Mouse (Mus musculus): ENCODE measurements around the gene Phkg1. TPM values are rescaled to one million over a fixed set of nuclear protein-coding genes. Genes with fewer than 3 reads are reported as not detected.
"Not testable (repeated sequence)": the region's sequence is repeated elsewhere in the genome, so short reads cannot be mapped to it uniquely, and the experiment has no call there.

The Phkg1 gene
- polyA plus RNA-seq, 1 experiment from 2014 or later: 4.4 TPM

DNA sequence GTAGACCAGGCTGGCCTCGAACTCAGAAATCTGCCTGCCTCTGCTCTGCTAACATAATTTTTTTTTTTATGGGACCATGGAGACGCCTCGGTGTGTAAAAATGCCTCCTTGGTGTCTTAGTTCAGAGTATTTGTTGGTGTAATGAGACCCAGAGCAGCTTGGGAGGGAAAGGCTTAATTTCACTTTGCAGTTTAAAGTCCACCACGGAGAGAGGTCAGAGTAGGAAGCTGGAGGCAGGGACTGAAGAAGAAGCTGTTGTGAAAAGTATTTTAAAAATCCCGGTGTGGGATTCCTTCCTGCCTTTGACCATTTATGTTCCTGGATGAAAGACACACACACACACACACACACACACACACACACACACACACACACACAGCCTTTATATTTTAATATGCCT lies 27.6 kb upstream of the Phkg1 start:
- ChIA-PET POLR2A (interaction anchor here (0.7 kb wide), 1 partner anchor 247 kb away, joined by 3 read pairs; no protein-coding TSS in a partner anchor), CTCF (interaction anchor here (1.2 to 2.3 kb wide), 2 partner anchors 14 to 70 kb away, joined by 3 to 8 read pairs; no protein-coding TSS in a partner anchor)
- DNase-seq (ENCODE audit: low read depth, low spot score): no peak
- no peak for ATAC-seq
- no peak for TF ChIP-seq CTCF (IDR thresholded peaks at IDR 0.05)
- no peaks in the 10 kb centered on the region for H3K27me3 ChIP-seq
- in situ Hi-C loops (cut with MboI; ENCODE audit: low pct_unique_long_range_greater_than_20kb): no loop called here

DNA sequence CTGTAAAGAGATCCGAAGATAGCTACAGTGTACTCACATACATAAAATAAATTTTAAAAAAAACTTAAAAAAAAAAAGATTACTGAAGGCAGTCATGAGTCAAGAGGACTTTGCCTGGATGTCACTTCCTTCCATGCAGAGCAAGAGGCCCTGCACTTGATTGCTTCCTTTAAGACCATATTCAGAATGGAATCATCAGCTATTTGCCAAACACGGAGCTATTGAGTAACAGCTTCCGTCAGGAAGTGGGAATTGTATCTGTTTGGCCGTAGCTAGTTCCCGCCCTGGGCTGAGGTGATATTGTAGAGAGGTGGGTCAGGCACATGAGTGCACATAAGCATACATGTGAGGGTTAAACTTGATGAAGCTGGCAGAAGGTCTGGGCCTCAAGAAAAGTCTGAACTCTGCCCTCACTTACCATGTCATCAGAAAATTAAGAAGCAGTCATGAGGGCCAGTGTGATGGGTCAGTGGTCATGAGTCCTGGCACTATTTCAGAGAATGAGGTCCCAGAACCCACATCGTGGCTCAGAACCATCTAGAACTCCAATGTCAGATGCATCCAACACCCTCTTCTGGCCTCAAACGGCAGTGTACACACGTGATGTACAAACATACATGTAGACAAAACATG lies 26.6 kb upstream of the Phkg1 start:
- H3K27me3 ChIP-seq: no peaks in the 10 kb centered on the region
- ChIA-PET CTCF (interaction anchor here (0.8 to 1.1 kb wide), 2 partner anchors 11 to 73 kb away, joined by 3 to 4 read pairs; no protein-coding TSS in a partner anchor), POLR2A (no interaction called here)
- TF ChIP-seq CTCF (IDR thresholded peaks at IDR 0.05): no peak
- in situ Hi-C loops (cut with MboI; ENCODE audit: low pct_unique_long_range_greater_than_20kb): no loop called here
- ATAC-seq (no peak), DNase-seq (ENCODE audit: low read depth, low spot score) (no peak)

DNA sequence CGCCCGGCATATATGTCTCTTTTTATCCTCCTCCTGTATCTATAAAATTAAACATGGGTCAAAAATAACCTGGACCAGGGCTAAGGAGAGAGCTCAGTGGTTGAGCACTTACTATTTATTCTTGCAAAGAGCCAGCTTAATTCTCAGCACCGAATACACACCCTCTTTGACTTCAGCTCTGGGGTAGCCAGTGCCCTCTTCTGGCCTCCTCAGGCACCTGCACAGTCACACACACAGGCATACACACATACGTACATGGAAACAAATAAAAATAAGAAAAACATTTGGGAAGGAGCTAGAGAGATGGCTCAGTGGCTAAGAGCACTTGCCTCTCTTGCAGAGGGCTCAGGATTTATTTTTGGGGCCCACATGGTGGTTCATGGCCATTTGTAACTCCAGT lies 23.6 kb upstream of the Phkg1 start:
- peak; percentile 23 for TF ChIP-seq CTCF (IDR thresholded peaks at IDR 0.05)
- in situ Hi-C loops (cut with MboI; ENCODE audit: low pct_unique_long_range_greater_than_20kb): no loop called here
- DNase-seq (ENCODE audit: low read depth, low spot score): no peak
- no peak for ATAC-seq
- ChIA-PET POLR2A (interaction anchor here (0.6 kb wide), 1 partner anchor 12 kb away, joined by 5 read pairs; no protein-coding TSS in a partner anchor), CTCF (interaction anchor here (0.7 to 1.5 kb wide), 3 partner anchors 14 to 26 kb away, joined by 3 to 5 read pairs (median 4); partner anchors contain the start of gene Nupr1l)
- no peaks in the 10 kb centered on the region for H3K27me3 ChIP-seq

GRCm38 (mm10) chr5:129919320-129919719 lies 21.0 kb upstream of the Phkg1 start:
- CTCF ChIA-PET: no interaction called here
- POLR2A ChIA-PET: no interaction called here
- no peak for DNase-seq (ENCODE audit: low read depth, low spot score)
- TF ChIP-seq CTCF (IDR thresholded peaks at IDR 0.05): no peak
- in situ Hi-C loops (cut with MboI; ENCODE audit: low pct_unique_long_range_greater_than_20kb): no loop called here
- no peak for ATAC-seq
- H3K27me3 ChIP-seq: no peaks in the 10 kb centered on the region

DNA sequence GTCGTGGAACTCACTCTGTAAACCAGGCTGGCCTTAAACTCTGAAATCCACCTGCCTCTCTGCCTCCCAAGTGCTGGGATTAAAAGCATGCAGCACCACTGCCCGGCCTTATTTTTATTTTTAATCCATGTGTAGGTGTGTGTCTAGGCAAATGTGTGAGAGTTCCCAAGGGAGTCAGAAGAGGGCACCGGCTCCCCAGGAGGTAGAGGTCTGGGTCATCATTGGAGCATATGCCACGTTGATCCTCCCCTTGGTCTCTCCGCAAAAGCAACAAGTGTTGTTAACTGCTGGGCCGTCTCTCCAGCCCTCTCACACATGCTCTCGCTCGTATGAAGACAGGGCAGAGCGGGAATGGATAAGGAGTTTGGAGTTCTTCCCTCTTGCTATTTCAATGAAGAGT lies 20.4 kb upstream of the Phkg1 start:
- in situ Hi-C loops (cut with MboI; ENCODE audit: low pct_unique_long_range_greater_than_20kb): no loop called here
- TF ChIP-seq CTCF (IDR thresholded peaks at IDR 0.05): no peak
- ChIA-PET POLR2A (no interaction called here), CTCF (no interaction called here)
- DNase-seq (ENCODE audit: low read depth, low spot score) (no peak), ATAC-seq (no peak)
- H3K27me3 ChIP-seq: no peaks in the 10 kb centered on the region

- no peak for TF ChIP-seq CTCF (IDR thresholded peaks at IDR 0.05)
- CTCF ChIA-PET: no interaction called here
- POLR2A ChIA-PET: no interaction called here
- H3K27me3 ChIP-seq: no peaks in the 10 kb centered on the region
- in situ Hi-C loops (cut with MboI; ENCODE audit: low pct_unique_long_range_greater_than_20kb): no loop called here
- ATAC-seq: no peak
- no peak for DNase-seq (ENCODE audit: low read depth, low spot score)
Observed at GRCm38 (mm10) chr5:129918065-129918651, 19.8 kb upstream of the Phkg1 start.

- H3K27me3 ChIP-seq; DNase-seq (ENCODE audit: low read depth, low spot score); ATAC-seq; POLR2A ChIA-PET; in situ Hi-C loops (cut with MboI; ENCODE audit: low pct_unique_long_range_greater_than_20kb); CTCF ChIA-PET: not testable (repeated sequence)
Observed at GRCm38 (mm10) chr5:129915491-129915890, 17.1 kb upstream of the Phkg1 start.

GRCm38 (mm10) chr5:129914024-129914423 lies 15.7 kb upstream of the Phkg1 start:
- no peaks in the 10 kb centered on the region for H3K27me3 ChIP-seq
- POLR2A ChIA-PET: interaction anchor here (0.6 to 0.7 kb wide), 2 partner anchors 26 to 49 kb away, joined by 4 to 5 read pairs; no protein-coding TSS in a partner anchor

DNA sequence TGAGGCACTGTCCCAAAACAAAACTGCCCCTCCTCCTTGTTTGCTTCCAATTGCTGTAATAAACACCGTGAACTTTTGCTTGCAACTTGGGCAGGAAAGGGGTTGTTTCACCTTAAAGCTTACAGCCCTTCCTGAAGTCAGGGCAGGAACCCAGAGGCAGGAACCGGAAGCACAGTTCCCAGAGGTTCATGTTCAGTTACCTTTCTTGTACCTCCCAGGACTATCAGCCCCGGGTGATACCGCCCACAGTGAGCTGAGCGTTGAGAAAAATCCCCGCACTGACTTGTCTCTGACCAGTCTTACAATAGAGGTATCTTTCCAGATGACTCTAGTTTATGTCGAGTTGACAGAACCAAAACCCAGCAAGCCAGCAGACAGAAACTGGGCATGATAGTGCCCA lies 11.2 kb upstream of the Phkg1 start:
- H3K27me3 ChIP-seq: no peaks in the 10 kb centered on the region
- CTCF ChIA-PET: interaction anchor here (1.1 kb wide), 1 partner anchor 11 kb away, joined by 3 read pairs; the partner anchor contains the start of gene Phkg1
- DNase-seq (ENCODE audit: low read depth, low spot score) (no peak), ATAC-seq (no peak)
- in situ Hi-C loops (cut with MboI; ENCODE audit: low pct_unique_long_range_greater_than_20kb): no loop called here
- no peak for TF ChIP-seq CTCF (IDR thresholded peaks at IDR 0.05)
- POLR2A ChIA-PET: interaction anchor here (0.6 to 1.3 kb wide), 3 partner anchors 12 to 62 kb away, joined by 3 to 5 read pairs (median 4); no protein-coding TSS in a partner anchor

More at GRCm38 (mm10) chr5:129914024-129914423, 15.7 kb upstream of the Phkg1 start:
- DNase-seq (ENCODE audit: low read depth, low spot score) (no peak), ATAC-seq (peak; percentile 54)
- TF ChIP-seq CTCF (IDR thresholded peaks at IDR 0.05): peak; percentile 73
- in situ Hi-C loops (cut with MboI; ENCODE audit: low pct_unique_long_range_greater_than_20kb): no loop called here
- CTCF ChIA-PET: interaction anchor here (1.1 kb wide), 1 partner anchor 11 kb away, joined by 4 read pairs; no protein-coding TSS in a partner anchor

DNA sequence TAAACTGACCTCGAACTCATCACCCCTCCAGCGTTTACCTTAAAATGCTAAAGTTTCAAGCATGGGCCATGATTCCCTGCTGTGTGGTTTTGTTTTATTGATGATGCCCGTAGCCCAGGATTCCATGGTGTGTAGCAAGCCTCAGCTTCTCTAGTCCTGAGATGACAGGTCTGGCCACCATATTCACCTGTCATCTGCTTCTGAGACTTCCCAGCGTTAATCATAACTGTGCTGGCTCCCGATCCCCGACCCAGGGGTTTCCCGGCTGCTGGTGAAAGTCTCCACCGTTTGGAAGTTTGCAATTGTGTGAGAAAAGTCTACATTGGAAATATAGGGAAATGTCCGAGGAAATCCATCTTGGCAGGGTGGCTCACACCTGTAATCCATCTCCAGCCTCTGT lies 10.8 kb upstream of the Phkg1 start:
- ChIA-PET POLR2A (interaction anchor here (0.5 to 1.3 kb wide), 4 partner anchors 10 to 99 kb away, joined by 3 to 4 read pairs (median 3); no protein-coding TSS in a partner anchor), CTCF (interaction anchor here (1.1 to 1.5 kb wide), 2 partner anchors 11 to 32 kb away, joined by 3 to 7 read pairs; partner anchors contain the start of gene Phkg1)
- no peaks in the 10 kb centered on the region for H3K27me3 ChIP-seq
- in situ Hi-C loops (cut with MboI; ENCODE audit: low pct_unique_long_range_greater_than_20kb): no loop called here
- TF ChIP-seq CTCF (IDR thresholded peaks at IDR 0.05): no peak
- DNase-seq (ENCODE audit: low read depth, low spot score): no peak
- ATAC-seq: no peak

All from Patski (cell line).